Mouse (Mus musculus) forebrain, embryonic 10.5 days (tissue): ENCODE data around the gene Kif16b. TPM values are rescaled to one million over a fixed set of nuclear protein-coding genes. Genes with fewer than 3 reads are reported as not detected.

Source experiments
- DNase-seq: peaks from one replicate; pipeline ENCODE4 v3.0.0-alpha.2; 2017; ENCODE audit warnings: low spot score; ENCODE audit errors: extremely low spot score
- H3K27ac ChIP-seq: fragments of 300-500 bp; sonication (generic); 2 replicates; pipeline ENCODE4 v1.5.1; 2016; ENCODE audit warnings: mild to moderate bottlenecking
- H3K27me3 ChIP-seq: fragments of 300-500 bp; sonication (generic); 2 replicates; pipeline ENCODE4 v1.6.1; 2016; ENCODE audit warnings: mild to moderate bottlenecking; ENCODE audit not compliant: poor library complexity, severe bottlenecking
- H3K36me3 ChIP-seq: fragments of 300-500 bp; sonication (generic); replicated peaks from 2 replicates; pipeline ENCODE4 v1.6.1; 2016; ENCODE audit warnings: mild to moderate bottlenecking, moderate library complexity
- H3K4me1 ChIP-seq: fragments of 300-500 bp; sonication (generic); 2 replicates; pipeline ENCODE4 v1.6.1; 2016
- H3K4me3 ChIP-seq: fragments of 300-500 bp; sonication (generic); 2 replicates; pipeline ENCODE4 v1.5.1; 2016; ENCODE audit warnings: mild to moderate bottlenecking, moderate library complexity
- H3K9me3 ChIP-seq: fragments of 300-500 bp; sonication (generic); 2 replicates; pipeline ENCODE4 v1.6.1; 2016; ENCODE audit warnings: mild to moderate bottlenecking, moderate library complexity
- WGBS: fragments of 180-500 bp; shearing (Covaris S2); methylation state at CpG from one replicate; pipeline ENCODE4 v1.1.7; 2016; 5-methylcytosine and 5-hydroxymethylcytosine counted together
- polyA plus RNA-seq: library from polyadenylated mRNA; unstranded; fragments of >200 nt; fragmentation: Nextera tagmentation; extraction: Ambion mirVana; gene quantifications from 2 replicates; pipeline ENCODE4 v1.2.1, GENCODE M21; 2016

Kif16b gene
- polyA plus RNA-seq, 1 experiment from 2014 or later, result 8.5 TPM

- no peak overlapping the region for H3K27ac ChIP-seq
- H3K9me3 ChIP-seq, result no peaks in the 10 kb centered on the region
- H3K27me3 ChIP-seq, result peaks cover 47% of the 10 kb centered on the region
- no peaks in the 10 kb centered on the region for H3K36me3 ChIP-seq
- 69% methylated on average over 5 of the region's 5 CpGs for WGBS
- H3K4me1 ChIP-seq, result peaks cover 22% of the 10 kb centered on the region
- DNase-seq, result no peak
- no peak overlapping the region for H3K4me3 ChIP-seq
Measured at GRCm38 (mm10) chr2:142612359-142612953, 288.9 kb downstream of the Kif16b start.

- Histone ChIP-seq H3K27me3 (peaks cover 53% of the 10 kb centered on the region), H3K9me3 (no peaks in the 10 kb centered on the region), H3K27ac (no peak overlapping the region), H3K4me1 (peaks cover 22% of the 10 kb centered on the region), H3K36me3 (no peaks in the 10 kb centered on the region), H3K4me3 (no peak overlapping the region)
- WGBS, result 86% methylated on average over 6 of the region's 6 CpGs
- DNase-seq, result no peak
Measured at GRCm38 (mm10) chr2:142611113-142611512, 290.2 kb downstream of the Kif16b start.

GRCm38 (mm10) chr2:142610206-142610605 lies 291.1 kb downstream of the Kif16b start:
- H3K27ac ChIP-seq, result no peak overlapping the region
- no peaks in the 10 kb centered on the region for H3K36me3 ChIP-seq
- peaks cover 22% of the 10 kb centered on the region for H3K4me1 ChIP-seq
- no peak overlapping the region for H3K4me3 ChIP-seq
- DNase-seq, result no peak
- WGBS, result 91% methylated on average over 5 of the region's 5 CpGs
- peaks cover 57% of the 10 kb centered on the region for H3K27me3 ChIP-seq
- H3K9me3 ChIP-seq, result no peaks in the 10 kb centered on the region

- WGBS, result 86% methylated on average over 17 of the region's 17 CpGs
- no peak for DNase-seq
- peaks cover 64% of the 10 kb centered on the region for H3K27me3 ChIP-seq
- H3K4me1 ChIP-seq, result peaks cover 22% of the 10 kb centered on the region
- no peaks in the 10 kb centered on the region for H3K9me3 ChIP-seq
- H3K4me3 ChIP-seq, result no peak overlapping the region
- H3K27ac ChIP-seq, result peak overlapping the region; percentile 56; the same call in 1 of the 2 replicates
- H3K36me3 ChIP-seq, result no peaks in the 10 kb centered on the region
Measured at GRCm38 (mm10) chr2:142608778-142609177, 292.6 kb downstream of the Kif16b start.

DNA sequence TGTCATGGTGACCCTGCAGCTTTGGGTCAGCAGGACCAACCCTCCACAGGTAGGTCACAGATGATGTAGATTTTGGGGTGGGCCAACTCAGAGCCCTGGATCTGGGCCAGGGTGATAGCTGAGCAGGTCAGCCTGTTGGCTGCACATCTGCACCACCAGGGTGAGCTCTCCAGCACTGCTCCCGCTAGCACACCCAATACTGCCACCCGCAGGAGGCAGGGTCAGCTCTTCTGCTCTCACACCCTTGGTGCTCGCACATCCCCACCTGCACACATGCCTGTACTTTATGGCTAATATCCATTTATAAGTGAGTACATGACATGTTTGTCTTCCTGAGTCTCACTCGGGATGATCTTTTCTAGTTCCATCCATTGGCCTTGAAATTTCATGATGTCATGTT lies 296.6 kb downstream of the Kif16b start:
- H3K36me3 ChIP-seq, result no peaks in the 10 kb centered on the region
- DNase-seq, result no peak
- no peak overlapping the region for H3K4me3 ChIP-seq
- H3K4me1 ChIP-seq, result peaks cover 20% of the 10 kb centered on the region
- H3K27me3 ChIP-seq, result peaks cover 63% of the 10 kb centered on the region
- H3K9me3 ChIP-seq, result no peaks in the 10 kb centered on the region
- H3K27ac ChIP-seq, result no peak overlapping the region
- 78% methylated on average over 4 of the region's 4 CpGs for WGBS

DNA sequence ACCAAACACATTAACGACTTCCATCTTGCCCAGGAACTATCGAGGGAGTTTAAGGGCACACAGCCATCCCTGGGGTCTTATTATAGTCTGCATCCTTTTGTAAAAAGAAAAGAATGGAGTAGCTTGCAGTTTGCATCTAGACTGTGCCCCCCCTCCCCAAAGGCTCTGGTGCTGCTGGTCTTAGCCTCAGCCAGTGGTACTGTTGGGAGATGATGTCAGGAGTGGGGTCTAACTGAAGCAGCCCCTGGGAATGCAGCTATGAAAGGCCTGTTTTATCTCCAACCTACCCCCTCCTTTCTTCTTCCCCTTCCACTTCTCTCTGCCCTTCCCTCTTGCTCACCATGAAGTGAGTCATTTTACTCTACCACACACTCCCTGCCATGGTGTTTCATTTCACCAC lies 298.1 kb downstream of the Kif16b start:
- H3K27me3 ChIP-seq, result peaks cover 63% of the 10 kb centered on the region
- no peak for DNase-seq

DNA sequence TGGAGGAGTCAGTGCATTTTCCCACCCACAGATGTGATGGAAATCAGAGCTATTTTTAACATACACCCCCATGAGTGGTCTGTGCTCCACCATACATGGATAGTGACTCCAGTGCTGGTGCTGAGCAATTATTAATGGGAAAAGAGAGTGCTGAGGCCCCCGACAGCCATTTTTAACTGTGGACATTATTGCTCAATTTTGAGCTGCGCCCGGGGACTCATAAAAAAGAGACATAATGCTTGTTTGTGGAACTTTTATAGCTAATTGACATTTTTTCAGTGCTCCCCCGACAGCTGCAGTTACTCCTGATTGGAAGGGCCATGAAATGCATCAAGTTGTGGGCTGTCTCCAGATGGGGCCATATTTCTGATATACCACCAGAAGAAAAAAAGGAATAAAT lies 302.1 kb downstream of the Kif16b start:
- DNase-seq, result no peak
- peaks cover 7% of the 10 kb centered on the region for H3K4me1 ChIP-seq
- H3K4me3 ChIP-seq, result no peak overlapping the region
- no peaks in the 10 kb centered on the region for H3K36me3 ChIP-seq
- no peaks in the 10 kb centered on the region for H3K9me3 ChIP-seq
- 94% methylated on average over 4 of the region's 4 CpGs for WGBS
- H3K27ac ChIP-seq, result no peak overlapping the region
- peaks cover 81% of the 10 kb centered on the region for H3K27me3 ChIP-seq

More for the DNA sequence above, 298.1 kb downstream of the Kif16b start:
- no peaks in the 10 kb centered on the region for H3K9me3 ChIP-seq
- no peaks in the 10 kb centered on the region for H3K36me3 ChIP-seq
- H3K27ac ChIP-seq, result no peak overlapping the region
- WGBS, result 58% methylated on average over 2 of the region's 2 CpGs
- peaks cover 7% of the 10 kb centered on the region for H3K4me1 ChIP-seq
- no peak overlapping the region for H3K4me3 ChIP-seq

- no peak for DNase-seq
- Histone ChIP-seq H3K36me3 (no peaks in the 10 kb centered on the region), H3K27me3 (peaks cover 96% of the 10 kb centered on the region), H3K4me1 (no peaks in the 10 kb centered on the region), H3K9me3 (no peaks in the 10 kb centered on the region), H3K4me3 (no peak overlapping the region), H3K27ac (no peak overlapping the region)
- WGBS, result 85% methylated on average over 17 of the region's 17 CpGs
Measured at GRCm38 (mm10) chr2:142596176-142597170, 304.9 kb downstream of the Kif16b start.

DNA sequence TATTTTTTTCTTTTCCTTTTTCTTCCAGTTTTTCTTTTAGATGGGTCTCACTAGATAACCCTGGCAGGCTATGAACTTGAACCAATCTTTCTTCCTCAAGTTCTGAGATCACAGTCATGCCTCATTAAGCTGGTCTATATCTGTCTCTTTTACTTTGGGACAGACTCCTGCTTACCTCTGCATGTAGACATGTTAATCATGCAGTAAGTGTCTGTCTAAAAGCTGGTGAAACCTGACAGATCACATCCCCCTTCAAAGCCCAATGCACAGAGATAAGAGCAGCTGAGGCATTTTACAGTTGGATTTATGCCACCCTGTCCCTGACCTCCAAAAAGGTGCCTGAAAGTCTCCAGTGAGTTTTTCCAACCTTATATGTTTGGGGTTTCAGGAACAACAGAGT lies 310.4 kb downstream of the Kif16b start:
- Histone ChIP-seq H3K9me3 (no peaks in the 10 kb centered on the region), H3K36me3 (no peaks in the 10 kb centered on the region), H3K27ac (peak overlapping the region; percentile 75; the same call in 1 of the 2 replicates), H3K27me3 (peaks cover 94% of the 10 kb centered on the region), H3K4me3 (no peak overlapping the region), H3K4me1 (peaks cover 39% of the 10 kb centered on the region)
- DNase-seq, result no peak

DNA sequence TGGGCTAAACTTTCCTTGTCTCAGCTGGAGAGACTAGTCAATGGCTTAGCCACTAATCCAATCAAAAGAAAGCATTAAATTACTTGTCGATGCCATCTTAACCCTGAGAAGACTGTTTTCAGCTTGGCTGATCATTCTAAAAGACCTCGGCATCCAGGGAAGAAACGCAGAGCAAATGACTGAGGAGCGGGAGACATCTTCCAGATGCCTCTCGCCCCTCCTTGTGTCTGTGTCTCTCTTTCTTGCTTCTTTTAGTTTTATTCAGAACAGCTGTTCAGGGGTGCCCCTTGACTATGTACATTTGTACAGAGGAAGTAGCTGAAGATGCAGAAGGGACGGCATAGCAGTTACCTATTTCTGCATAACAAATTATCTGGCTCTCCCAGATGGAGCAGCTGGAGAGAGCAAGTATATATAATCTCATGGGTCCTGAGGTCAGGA lies 311.0 kb downstream of the Kif16b start:
- no peaks in the 10 kb centered on the region for H3K36me3 ChIP-seq
- H3K4me1 ChIP-seq, result peaks cover 39% of the 10 kb centered on the region
- DNase-seq, result no peak
- peak overlapping the region; percentile 75 for H3K27ac ChIP-seq
- peaks cover 94% of the 10 kb centered on the region for H3K27me3 ChIP-seq
- H3K4me3 ChIP-seq, result peak overlapping the region; percentile 6; the same call in 1 of the 2 replicates
- H3K9me3 ChIP-seq, result no peaks in the 10 kb centered on the region
- WGBS, result 6% methylated on average over 6 of the region's 6 CpGs

DNA sequence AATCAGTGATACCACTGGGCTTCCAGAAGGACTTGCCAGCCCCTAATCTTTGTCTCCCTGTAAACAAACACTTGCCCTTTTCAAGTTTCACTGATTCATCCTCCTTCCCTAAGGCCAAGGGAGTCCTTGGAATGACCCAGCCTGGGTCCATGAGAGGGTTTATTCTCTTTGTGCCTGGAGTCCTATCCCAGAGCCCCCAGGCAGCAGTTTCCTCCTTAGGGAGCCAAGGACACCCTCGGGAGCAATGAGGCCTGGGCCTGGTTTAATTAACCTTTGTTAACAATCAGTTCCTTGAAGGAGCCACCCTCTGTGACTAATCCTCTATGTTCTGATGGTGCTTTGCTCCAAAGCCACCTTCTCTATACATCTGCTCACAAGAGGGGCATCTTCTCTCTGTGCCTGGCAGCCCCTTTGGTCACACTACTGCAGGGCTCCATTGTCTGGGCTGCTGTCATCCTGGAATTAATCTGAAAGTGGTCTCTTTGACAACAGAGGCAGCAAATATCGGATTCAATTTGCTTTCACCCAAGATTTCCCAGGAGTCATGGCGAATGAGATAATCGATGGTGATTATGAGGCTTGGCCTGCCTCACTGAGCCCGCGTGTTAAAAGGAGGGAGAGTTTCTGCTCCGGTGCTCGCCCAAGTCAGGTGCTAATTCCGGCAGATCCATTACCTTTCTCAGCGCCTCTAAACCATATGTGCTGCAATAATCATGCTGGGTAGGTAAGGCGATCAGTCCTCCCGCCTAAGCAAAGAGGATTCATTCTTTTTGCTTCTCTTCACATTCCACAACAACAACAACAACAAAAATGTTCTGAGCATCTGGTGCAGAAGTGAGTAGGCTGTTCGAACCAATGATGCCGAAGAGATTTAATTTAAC lies 311.7 kb downstream of the Kif16b start:
- Histone ChIP-seq H3K27me3 (peaks cover 94% of the 10 kb centered on the region), H3K4me1 (peaks cover 39% of the 10 kb centered on the region), H3K9me3 (no peaks in the 10 kb centered on the region), H3K36me3 (no peaks in the 10 kb centered on the region), H3K27ac (peak overlapping the region; percentile 75), H3K4me3 (peak overlapping the region; percentile 6; the same call in 1 of the 2 replicates)
- 3% methylated on average over 14 of the region's 14 CpGs for WGBS
- DNase-seq, result peak; percentile 45

DNA sequence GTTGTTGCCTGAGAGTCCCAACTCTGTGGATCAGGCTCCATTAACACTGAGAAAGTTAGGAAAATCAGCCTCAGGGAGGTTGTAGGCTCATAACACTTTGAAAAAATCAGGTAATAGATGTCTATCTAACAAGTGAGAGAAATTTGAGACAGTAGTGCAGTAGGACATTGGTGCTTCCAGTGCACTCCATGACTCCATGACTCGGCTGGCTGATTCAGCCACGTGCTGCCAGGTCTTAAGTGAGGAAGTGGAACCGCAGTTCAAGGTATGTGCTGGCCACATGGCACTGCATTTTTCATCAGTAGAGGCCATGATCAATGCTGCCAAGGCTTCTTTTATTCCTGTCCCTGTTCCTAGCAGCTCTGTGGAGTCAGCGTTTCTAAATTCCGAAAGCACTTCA lies 315.5 kb downstream of the Kif16b start:
- Histone ChIP-seq H3K4me3 (no peak overlapping the region), H3K36me3 (no peaks in the 10 kb centered on the region), H3K27me3 (peaks cover 87% of the 10 kb centered on the region), H3K4me1 (peaks cover 38% of the 10 kb centered on the region), H3K27ac (no peak overlapping the region), H3K9me3 (no peaks in the 10 kb centered on the region)
- WGBS, result 92% methylated on average over 5 of the region's 5 CpGs
- no peak for DNase-seq
